Mouse (Mus musculus) regulatory T cell (primary cell): ENCODE measurements around the gene Odf4.

ENCODE experiments used
- in situ Hi-C: fragments of 300-600 bp; cut with MboI, MseI; formaldehyde crosslinking; loops from one replicate; pipeline ENCODE4 v1.15.1; 2025; ENCODE audit warnings: high pct_unique_total_duplicates

The Odf4 gene

GRCm38 (mm10) chr11:68902823-68903222 lies 24.1 kb downstream of the Odf4 start:
- in situ Hi-C loops = no loop called here

GRCm38 (mm10) chr11:68902367-68902766 lies 24.5 kb downstream of the Odf4 start:
- in situ Hi-C loops = no loop called here

- in situ Hi-C loops = no loop called here
These were observed 24.9 kb downstream of the Odf4 start for GRCm38 (mm10) chr11:68902047-68902364.

GRCm38 (mm10) chr11:68901351-68902046 lies 25.4 kb downstream of the Odf4 start, which contains the start of gene Rpl26:
Gene Rpl26, plus strand, starts transcription at chr11:68901583.
- in situ Hi-C loops = no loop called here

GRCm38 (mm10) chr11:68900519-68901350 lies 26.1 kb downstream of the Odf4 start:
- in situ Hi-C loops = no loop called here

GRCm38 (mm10) chr11:68899815-68900214 lies 27.1 kb downstream of the Odf4 start:
- in situ Hi-C loops = no loop called here

- in situ Hi-C loops = no loop called here
These were observed 28.1 kb downstream of the Odf4 start for GRCm38 (mm10) chr11:68898790-68899189.

- in situ Hi-C loops = no loop called here
These were observed 29.0 kb downstream of the Odf4 start for GRCm38 (mm10) chr11:68897838-68898237.

GRCm38 (mm10) chr11:68897120-68897519 lies 29.8 kb downstream of the Odf4 start:
- in situ Hi-C loops = no loop called here

GRCm38 (mm10) chr11:68896247-68896646 lies 30.6 kb downstream of the Odf4 start:
- in situ Hi-C loops = no loop called here

- in situ Hi-C loops = no loop called here
These were observed 32.9 kb downstream of the Odf4 start for GRCm38 (mm10) chr11:68893911-68894464.

- in situ Hi-C loops = no loop called here
These were observed 34.5 kb downstream of the Odf4 start for GRCm38 (mm10) chr11:68892233-68892832.

GRCm38 (mm10) chr11:68891823-68892222 lies 35.1 kb downstream of the Odf4 start:
- in situ Hi-C loops = no loop called here

GRCm38 (mm10) chr11:68890625-68891024 lies 36.3 kb downstream of the Odf4 start:
- in situ Hi-C loops = no loop called here

GRCm38 (mm10) chr11:68888653-68889052 lies 38.2 kb downstream of the Odf4 start:
- in situ Hi-C loops = no loop called here

GRCm38 (mm10) chr11:68888253-68888652 lies 38.6 kb downstream of the Odf4 start, which contains the start of gene Rnf222:
Gene Rnf222, plus strand, starts transcription at chr11:68888553.
- in situ Hi-C loops = no loop called here

- in situ Hi-C loops = no loop called here
These were observed 40.8 kb downstream of the Odf4 start for GRCm38 (mm10) chr11:68886091-68886490.

- in situ Hi-C loops = no loop called here
These were observed 42.5 kb downstream of the Odf4 start for GRCm38 (mm10) chr11:68884368-68884767.

GRCm38 (mm10) chr11:68883843-68884242 lies 43.0 kb downstream of the Odf4 start:
- in situ Hi-C loops = no loop called here

- in situ Hi-C loops = no loop called here
These were observed 44.8 kb downstream of the Odf4 start for GRCm38 (mm10) chr11:68882107-68882506.

- in situ Hi-C loops = no loop called here
These were observed 48.1 kb downstream of the Odf4 start for GRCm38 (mm10) chr11:68878811-68879210.

GRCm38 (mm10) chr11:68874841-68875240 lies 52.0 kb downstream of the Odf4 start:
- in situ Hi-C loops = no loop called here
